Mouse (Mus musculus) thymus, adult 2 months (tissue): ENCODE measurements around the gene Apbb2. TPM values are rescaled to one million over a fixed set of nuclear protein-coding genes. Genes with fewer than 3 reads are reported as not detected.

Experiments used
- DNase-seq: peaks from one replicate; pipeline ENCODE4 v3.0.0; 2021
- H3K27ac ChIP-seq: fragments of 200-500 bp; 2 replicates; pipeline ENCODE4 v1.5.1; 2012; ENCODE audit warnings: low read length, control low read depth; ENCODE audit not compliant: control insufficient read depth, insufficient read depth
- H3K27me3 ChIP-seq: fragments of 200-500 bp; 2 replicates; pipeline ENCODE4 v1.6.1; 2012; ENCODE audit warnings: mild to moderate bottlenecking, low read length, moderate library complexity, mixed read lengths; ENCODE audit not compliant: control insufficient read depth, insufficient read depth
- H3K36me3 ChIP-seq: fragments of 200-500 bp; 2 replicates; pipeline ENCODE4 v1.6.1; 2012; ENCODE audit warnings: mild to moderate bottlenecking, low read length, moderate library complexity; ENCODE audit not compliant: control insufficient read depth, insufficient read depth
- H3K4me1 ChIP-seq: fragments of 200-500 bp; replicated peaks from 2 replicates; pipeline ENCODE4 v1.6.1; 2012; ENCODE audit warnings: low read length; ENCODE audit not compliant: control insufficient read depth, insufficient read depth
- H3K4me3 ChIP-seq: fragments of 200-500 bp; 2 replicates; pipeline ENCODE4 v1.5.1; 2012; ENCODE audit warnings: mild to moderate bottlenecking, low read length, control low read depth, moderate library complexity; ENCODE audit not compliant: control insufficient read depth, insufficient read depth
- CTCF ChIP-seq: fragments of 200-500 bp; IDR thresholded peaks from 2 replicates; pipeline ENCODE4 v1.5.1; 2012; ENCODE audit warnings: mild to moderate bottlenecking, control low read depth, low read length, moderate library complexity, borderline replicate concordance; ENCODE audit not compliant: control insufficient read depth, poor library complexity, insufficient read depth; ENCODE audit errors: extremely low read depth
- POLR2A ChIP-seq: fragments of 200-500 bp; IDR thresholded peaks from 2 replicates; pipeline ENCODE4 v1.6.1; 2012; ENCODE audit warnings: mild to moderate bottlenecking, low read length, control low read depth, moderate library complexity; ENCODE audit not compliant: control insufficient read depth, poor library complexity, insufficient read depth; ENCODE audit errors: extremely low read depth
- WGBS: fragments of 180-500 bp; shearing (Covaris S2); methylation state at CpG from one replicate; pipeline ENCODE4 v1.1.7; 2018; 5-methylcytosine and 5-hydroxymethylcytosine counted together
- polyA plus RNA-seq: library from polyadenylated mRNA; depleted of rRNA; stranded (reverse); fragments of >200 nt; gene quantifications from 2 replicates; pipeline ENCODE4 v1.2.3, GENCODE M21; 2012

Gene Apbb2
- polyA plus RNA-seq, 1 experiment: 2.6 TPM

GRCm38 (mm10) chr5:66417289-66417688 lies 201.3 kb downstream of the Apbb2 start:
- no peak for DNase-seq
- no peak overlapping the region for H3K4me3 ChIP-seq
- no peak overlapping the region for H3K27ac ChIP-seq
- no peak for TF ChIP-seq CTCF
- TF ChIP-seq POLR2A: no peak
- H3K27me3 ChIP-seq: no peaks in the 10 kb centered on the region
- H3K4me1 ChIP-seq: no peaks in the 10 kb centered on the region
- 69% methylated on average over 8 of the region's 8 CpGs for WGBS
- H3K36me3 ChIP-seq: no peaks in the 10 kb centered on the region

GRCm38 (mm10) chr5:66415700-66416543 lies 202.7 kb downstream of the Apbb2 start:
- Histone ChIP-seq H3K36me3 (no peaks in the 10 kb centered on the region), H3K4me3 (no peak overlapping the region), H3K4me1 (no peaks in the 10 kb centered on the region), H3K27ac (no peak overlapping the region), H3K27me3 (no peaks in the 10 kb centered on the region)
- no peak for DNase-seq
- TF ChIP-seq CTCF (no peak), POLR2A (no peak)
- WGBS: 95% methylated on average over 7 of the region's 7 CpGs

- Histone ChIP-seq H3K27ac (no peak overlapping the region), H3K4me1 (no peaks in the 10 kb centered on the region), H3K36me3 (no peaks in the 10 kb centered on the region), H3K4me3 (no peak overlapping the region), H3K27me3 (no peaks in the 10 kb centered on the region)
- no peak for TF ChIP-seq CTCF
- no peak for TF ChIP-seq POLR2A
- 88% methylated on average over 9 of the region's 9 CpGs for WGBS
- DNase-seq: no peak
Measured at GRCm38 (mm10) chr5:66415033-66415697, 203.4 kb downstream of the Apbb2 start.

- Histone ChIP-seq H3K4me1 (no peaks in the 10 kb centered on the region), H3K27ac (no peak overlapping the region), H3K4me3 (no peak overlapping the region), H3K36me3 (no peaks in the 10 kb centered on the region), H3K27me3 (no peaks in the 10 kb centered on the region)
- 66% methylated on average over 5 of the region's 5 CpGs for WGBS
- no peak for DNase-seq
- no peak for TF ChIP-seq POLR2A
- no peak for TF ChIP-seq CTCF
Measured at GRCm38 (mm10) chr5:66413402-66413801, 205.2 kb downstream of the Apbb2 start.

GRCm38 (mm10) chr5:66412821-66413220 lies 205.8 kb downstream of the Apbb2 start:
- no peak overlapping the region for H3K27ac ChIP-seq
- TF ChIP-seq CTCF (no peak), POLR2A (no peak)
- WGBS: 93% methylated on average over 3 of the region's 3 CpGs
- H3K4me3 ChIP-seq: no peak overlapping the region
- no peaks in the 10 kb centered on the region for H3K4me1 ChIP-seq
- no peaks in the 10 kb centered on the region for H3K27me3 ChIP-seq
- no peaks in the 10 kb centered on the region for H3K36me3 ChIP-seq
- DNase-seq: no peak

DNA sequence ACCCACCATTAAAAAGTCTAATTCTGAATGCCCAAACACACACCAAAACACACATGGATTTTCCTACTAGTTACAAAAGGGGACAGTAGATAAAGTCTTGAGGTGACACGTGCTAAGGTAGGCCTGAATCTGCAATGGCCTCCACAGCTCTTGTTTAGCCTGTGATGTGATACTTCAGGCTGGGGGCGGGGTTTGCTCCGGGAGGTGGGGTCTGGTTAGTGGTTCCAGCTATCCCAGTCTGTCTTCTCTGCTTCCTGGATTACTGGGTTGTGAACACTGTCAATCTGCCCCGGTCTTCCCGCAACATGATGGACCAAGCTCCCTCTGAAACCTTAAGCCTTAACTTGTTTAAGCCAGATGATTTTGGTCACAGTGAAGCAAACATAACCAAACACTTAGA lies 210.0 kb downstream of the Apbb2 start:
- H3K27ac ChIP-seq: no peak overlapping the region
- H3K4me1 ChIP-seq: no peaks in the 10 kb centered on the region
- DNase-seq: no peak
- H3K36me3 ChIP-seq: no peaks in the 10 kb centered on the region
- 94% methylated on average over 5 of the region's 5 CpGs for WGBS
- no peaks in the 10 kb centered on the region for H3K27me3 ChIP-seq
- TF ChIP-seq CTCF (no peak), POLR2A (no peak)
- H3K4me3 ChIP-seq: no peak overlapping the region

- H3K4me1 ChIP-seq: no peaks in the 10 kb centered on the region
- 72% methylated on average over 4 of the region's 5 CpGs for WGBS
- no peaks in the 10 kb centered on the region for H3K27me3 ChIP-seq
- DNase-seq: no peak
- no peak overlapping the region for H3K4me3 ChIP-seq
- TF ChIP-seq CTCF (no peak), POLR2A (no peak)
- no peaks in the 10 kb centered on the region for H3K36me3 ChIP-seq
- no peak overlapping the region for H3K27ac ChIP-seq
Measured at GRCm38 (mm10) chr5:66407948-66408347, 210.6 kb downstream of the Apbb2 start.
